Mouse (Mus musculus) heart, adult 2 months (tissue): Measurements from ENCODE around the gene Qk.

Source experiments
- EP300 ChIP-seq: fragments of 200-500 bp; IDR thresholded peaks from 2 replicates; pipeline ENCODE4 v1.6.1; 2011; ENCODE audit warnings: low read depth, low read length, control low read depth; ENCODE audit not compliant: insufficient read depth
- POLR2A ChIP-seq: fragments of 200-500 bp; IDR thresholded peaks from 2 replicates; pipeline ENCODE4 v1.6.1; 2011; ENCODE audit warnings: mild to moderate bottlenecking, low read depth, low read length, control low read depth; ENCODE audit not compliant: insufficient read depth

- TF ChIP-seq EP300 (no peak), POLR2A (no peak)
These were observed 1.4 kb upstream of the Qk start for GRCm38 (mm10) chr17:10321092-10321491.
